Mouse (Mus musculus): Measurements from ENCODE around the gene Gm15517. TPM values are rescaled to one million over a fixed set of nuclear protein-coding genes. Genes with fewer than 3 reads are reported as not detected.
A peak's percentile ranks its signal among the peaks of the same experiment; 100 is the strongest.

The Gm15517 gene
- polyA plus RNA-seq, 1 experiment = not detected

DNA sequence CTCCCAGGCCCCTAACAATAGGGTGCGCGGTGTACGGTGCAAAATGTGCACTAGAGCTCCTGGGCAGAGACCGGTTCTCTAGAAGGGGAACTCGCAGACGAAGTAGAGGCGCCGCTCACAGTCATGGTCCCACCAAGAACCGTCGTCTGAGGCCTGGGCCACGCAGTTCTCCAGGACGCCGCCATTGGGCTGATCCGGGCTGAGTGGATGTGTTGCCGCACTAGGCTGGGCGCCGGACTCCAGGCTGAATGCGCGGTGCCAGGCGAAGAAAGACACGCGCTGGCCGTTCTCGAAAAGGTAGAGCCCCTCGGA, 43.2 kb downstream of the Gm15517 start:
- H3K27me3 ChIP-seq (ENCODE audit: control insufficient read depth, insufficient read depth, low read length) = no peaks in the 10 kb centered on the region; the same call in 1 of the 2 replicates

GRCm38 (mm10) chr7:44304775-44305641, 43.8 kb downstream of the Gm15517 start:
- no peak for TF ChIP-seq CTCF (IDR thresholded peaks at IDR 0.05; ENCODE audit: extremely low read depth, insufficient read length, insufficient replicate concordance, low read depth, low read length)
- peak; percentile 75 for TF ChIP-seq POLR2A (IDR thresholded peaks at IDR 0.05; ENCODE audit: low read depth, low read length)
- Histone ChIP-seq H3K27me3 (ENCODE audit: control insufficient read depth, insufficient read depth, low read length) (peaks cover 2% of the 10 kb centered on the region), H3K36me3 (ENCODE audit: control insufficient read depth, insufficient read depth, low read length) (no peaks in the 10 kb centered on the region), H3K27ac (ENCODE audit: insufficient read depth, low read depth, low read length) (peak overlapping the region; percentile 79), H3K4me3 (ENCODE audit: low read depth, low read length) (peak overlapping the region; percentile 84), H3K4me1 (ENCODE audit: control insufficient read depth, insufficient read depth, insufficient read length, low read length) (peaks cover 6% of the 10 kb centered on the region)
- WGBS = under 1% methylated on average over 49 of the region's 49 CpGs

More for the DNA sequence above, 43.2 kb downstream of the Gm15517 start:
- under 1% methylated on average over 25 of the region's 25 CpGs for WGBS
- Histone ChIP-seq H3K27ac (ENCODE audit: insufficient read depth, low read depth, low read length) (peak overlapping the region; percentile 79), H3K4me3 (ENCODE audit: low read depth, low read length) (peak overlapping the region; percentile 84), H3K36me3 (ENCODE audit: control insufficient read depth, insufficient read depth, low read length) (no peaks in the 10 kb centered on the region), H3K4me1 (ENCODE audit: control insufficient read depth, insufficient read depth, insufficient read length, low read length) (peaks cover 6% of the 10 kb centered on the region)
- TF ChIP-seq POLR2A (IDR thresholded peaks at IDR 0.05; ENCODE audit: low read depth, low read length) (no peak), CTCF (IDR thresholded peaks at IDR 0.05; ENCODE audit: extremely low read depth, insufficient read length, insufficient replicate concordance, low read depth, low read length) (no peak)

GRCm38 (mm10) chr7:44305686-44306085, 44.4 kb downstream of the Gm15517 start:
- peak overlapping the region; percentile 84 for H3K4me3 ChIP-seq (ENCODE audit: low read depth, low read length)
- H3K27ac ChIP-seq (ENCODE audit: insufficient read depth, low read depth, low read length) = peak overlapping the region; percentile 2; the same call in 1 of the 2 replicates
- no peaks in the 10 kb centered on the region for H3K36me3 ChIP-seq (ENCODE audit: control insufficient read depth, insufficient read depth, low read length)
- TF ChIP-seq CTCF (IDR thresholded peaks at IDR 0.05; ENCODE audit: extremely low read depth, insufficient read length, insufficient replicate concordance, low read depth, low read length) (no peak), POLR2A (IDR thresholded peaks at IDR 0.05; ENCODE audit: low read depth, low read length) (no peak)
- peaks cover 9% of the 10 kb centered on the region for H3K27me3 ChIP-seq (ENCODE audit: control insufficient read depth, insufficient read depth, low read length)
- WGBS = 11% methylated on average over 16 of the region's 16 CpGs
- H3K4me1 ChIP-seq (ENCODE audit: control insufficient read depth, insufficient read depth, insufficient read length, low read length) = peaks cover 12% of the 10 kb centered on the region

GRCm38 (mm10) chr7:44306516-44307240, 45.4 kb downstream of the Gm15517 start, which contains the start of gene Clec11a:
Clec11a (minus strand) TSS chr7:44306902.
- peak within 1 kb of the TSS; percentile 2; the same call in 1 of the 2 replicates for H3K27ac ChIP-seq (ENCODE audit: insufficient read depth, low read depth, low read length)
- no peak for TF ChIP-seq CTCF (IDR thresholded peaks at IDR 0.05; ENCODE audit: extremely low read depth, insufficient read length, insufficient replicate concordance, low read depth, low read length)
- H3K36me3 ChIP-seq (ENCODE audit: control insufficient read depth, insufficient read depth, low read length) = no peaks in the 10 kb centered on the region
- H3K27me3 ChIP-seq (ENCODE audit: control insufficient read depth, insufficient read depth, low read length) = peaks cover 19% of the 10 kb centered on the region
- H3K4me3 ChIP-seq (ENCODE audit: low read depth, low read length) = peak within 1 kb of the TSS; percentile 84; the same call in 1 of the 2 replicates
- H3K4me1 ChIP-seq (ENCODE audit: control insufficient read depth, insufficient read depth, insufficient read length, low read length) = peaks cover 16% of the 10 kb centered on the region
- WGBS = 80% methylated on average over 6 of the region's 6 CpGs

GRCm38 (mm10) chr7:44307261-44308020, 46.2 kb downstream of the Gm15517 start:
- Histone ChIP-seq H3K27me3 (ENCODE audit: control insufficient read depth, insufficient read depth, low read length) (peaks cover 25% of the 10 kb centered on the region), H3K4me3 (ENCODE audit: low read depth, low read length) (no peak overlapping the region), H3K36me3 (ENCODE audit: control insufficient read depth, insufficient read depth, low read length) (no peaks in the 10 kb centered on the region), H3K27ac (ENCODE audit: insufficient read depth, low read depth, low read length) (no peak overlapping the region), H3K4me1 (ENCODE audit: control insufficient read depth, insufficient read depth, insufficient read length, low read length) (peaks cover 16% of the 10 kb centered on the region)
- 68% methylated on average over 9 of the region's 9 CpGs for WGBS
- TF ChIP-seq POLR2A (IDR thresholded peaks at IDR 0.05; ENCODE audit: low read depth, low read length) = no peak
- TF ChIP-seq CTCF (IDR thresholded peaks at IDR 0.05; ENCODE audit: extremely low read depth, insufficient read length, insufficient replicate concordance, low read depth, low read length) = no peak

DNA sequence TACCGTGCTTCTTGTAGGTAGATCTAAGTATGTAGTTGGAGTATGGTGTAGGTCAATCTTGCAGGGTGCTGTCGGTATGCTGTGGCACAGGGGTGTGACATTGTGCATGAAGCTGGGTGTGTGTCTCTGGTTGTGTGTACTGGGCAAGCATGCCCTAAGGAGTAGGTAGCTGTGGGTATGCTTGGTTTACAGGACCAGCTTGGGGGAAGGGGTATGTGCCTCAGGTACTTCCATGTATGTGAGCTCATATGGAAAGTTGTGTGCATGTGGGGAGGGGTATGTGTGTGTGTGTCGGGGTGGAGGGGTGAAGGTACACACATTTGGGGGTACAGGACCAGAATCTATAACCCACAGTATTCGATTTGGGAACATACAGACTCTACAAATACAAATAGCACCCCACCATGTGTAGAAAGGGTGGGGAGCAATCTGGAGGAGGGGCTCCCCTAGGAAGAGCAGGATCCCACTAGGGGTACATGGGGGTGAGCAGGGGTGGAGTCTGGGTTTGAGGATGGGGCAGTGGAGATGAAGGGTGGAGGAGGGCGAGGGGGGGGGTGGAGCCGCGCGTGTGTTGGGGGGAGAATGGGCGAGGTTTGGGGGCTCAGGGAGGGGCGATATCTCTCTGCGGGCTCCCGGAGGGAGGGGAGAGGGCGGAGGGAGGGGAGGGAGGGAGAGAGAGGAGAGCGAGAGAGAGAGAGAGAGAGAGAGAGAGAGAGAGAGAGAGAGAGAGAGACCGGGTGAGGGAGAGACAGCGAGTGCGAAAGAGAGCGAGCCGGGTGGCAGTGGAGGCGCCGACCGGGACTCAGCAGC, 48.4 kb downstream of the Gm15517 start, which contains the start of gene Shank1:
Gene Shank1, plus strand, starts transcription at position 779 of the 810 bp plus-strand sequence.
- Histone ChIP-seq H3K4me1 (ENCODE audit: control insufficient read depth, insufficient read depth, insufficient read length, low read length) (peaks cover 16% of the 10 kb centered on the region), H3K27me3 (ENCODE audit: control insufficient read depth, insufficient read depth, low read length) (peaks cover 28% of the 10 kb centered on the region), H3K36me3 (ENCODE audit: control insufficient read depth, insufficient read depth, low read length) (no peaks in the 10 kb centered on the region), H3K4me3 (ENCODE audit: low read depth, low read length) (peak within 1 kb of the TSS; percentile 57), H3K27ac (ENCODE audit: insufficient read depth, low read depth, low read length) (no peak within 1 kb of the TSS)
- TF ChIP-seq POLR2A (IDR thresholded peaks at IDR 0.05; ENCODE audit: low read depth, low read length) (no peak), CTCF (IDR thresholded peaks at IDR 0.05; ENCODE audit: extremely low read depth, insufficient read length, insufficient replicate concordance, low read depth, low read length) (no peak)
- 15% methylated on average over 19 of the region's 22 CpGs for WGBS

Data from small intestine, adult 2 months (tissue).